ENCODE assay signal across 8 mouse cellular contexts in the genomic region with DNA sequence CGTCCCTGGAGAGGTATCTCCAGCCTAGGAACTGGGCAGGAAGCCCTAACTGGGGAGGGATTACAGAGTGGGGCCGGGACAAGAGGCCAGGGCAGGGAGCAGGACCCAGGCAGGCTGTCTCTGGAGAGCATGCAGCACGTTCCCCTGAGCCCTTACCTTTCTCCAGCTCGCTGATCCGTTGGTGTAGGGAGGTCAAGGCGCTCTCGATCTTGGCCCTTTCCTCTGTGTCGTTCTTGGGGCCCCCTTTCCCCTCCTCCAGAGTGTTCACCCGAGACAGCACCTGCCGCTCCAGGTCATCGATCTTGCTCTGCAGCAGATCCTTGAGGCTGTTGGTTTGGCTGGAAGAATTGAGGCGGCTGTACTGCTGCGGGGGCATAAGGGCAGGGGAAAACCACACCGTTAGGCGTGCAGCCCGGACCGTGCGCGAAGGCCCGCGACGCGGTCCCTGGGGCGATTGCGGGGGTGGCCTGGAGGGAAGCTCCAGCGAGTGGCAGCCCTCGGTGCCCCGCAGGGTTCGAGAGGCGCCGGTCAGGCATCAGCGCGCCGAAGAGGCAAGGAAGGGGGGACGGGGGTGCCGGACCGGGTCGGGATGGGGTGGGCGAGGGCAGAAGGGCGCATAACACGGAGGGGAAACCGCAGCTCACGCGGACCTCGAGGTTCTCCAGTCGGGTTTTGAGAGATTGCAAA. TPM values are rescaled to one million over a fixed set of nuclear protein-coding genes. Genes with fewer than 3 reads are reported as not detected.
DNase-seq lines count a peak whose midpoint lies in the region; ATAC-seq and TF ChIP-seq lines count a peak whose summit lies in the region.

No protein-coding gene starts in this region.

- TF ChIP-seq EP300 in liver, postnatal 0 days (IDR thresholded peaks at IDR 0.05; ENCODE audit: low read depth) = no peak

- peaks cover 24% of the 10 kb centered on the region for H3K79me2 ChIP-seq in C2C12 (ENCODE audit: control insufficient read depth, insufficient read depth)

- peaks cover 1% of the 10 kb centered on the region for H3K79me3 ChIP-seq in C2C12 (ENCODE audit: low read depth)

- peaks cover 7% of the 10 kb centered on the region for H3K27me3 ChIP-seq in C2C12 (ENCODE audit: control insufficient read depth, insufficient read depth, insufficient read length)
- peaks cover 100% of the 10 kb centered on the region for H3K27me3 ChIP-seq in embryonic facial prominence, embryonic 10.5 days (replicated peaks; ENCODE audit: low read depth, poor library complexity, severe bottlenecking)
- peaks cover 82% of the 10 kb centered on the region for H3K27me3 ChIP-seq in heart, embryonic 16.5 days (ENCODE audit: control insufficient read depth, insufficient read depth, low read length)
- peaks cover 78% of the 10 kb centered on the region for H3K27me3 ChIP-seq in liver, postnatal 0 days (ENCODE audit: insufficient read depth, low read length)

- no peak for TF ChIP-seq CTCF in C2C12 (IDR thresholded peaks at IDR 0.05; ENCODE audit: control insufficient read depth, insufficient read depth, insufficient read length)
- no peak for TF ChIP-seq CTCF in liver, postnatal 0 days (IDR thresholded peaks at IDR 0.05; ENCODE audit: low read depth)

- H3K27ac ChIP-seq in embryonic facial prominence, embryonic 10.5 days (replicated peaks) = peak overlapping the region; percentile 52; the same call in 1 of the 2 replicates
- H3K27ac ChIP-seq in heart, embryonic 16.5 days (ENCODE audit: low read length) = no peak overlapping the region
- no peak overlapping the region for H3K27ac ChIP-seq in liver, postnatal 0 days (ENCODE audit: low read depth)

- no peaks in the 10 kb centered on the region for H3K36me3 ChIP-seq in C2C12 (ENCODE audit: control insufficient read depth, insufficient read depth)
- no peaks in the 10 kb centered on the region for H3K36me3 ChIP-seq in embryonic facial prominence, embryonic 10.5 days (replicated peaks)
- H3K36me3 ChIP-seq in heart, embryonic 16.5 days (ENCODE audit: control insufficient read depth, insufficient read depth) = no peaks in the 10 kb centered on the region
- no peaks in the 10 kb centered on the region for H3K36me3 ChIP-seq in liver, postnatal 0 days (replicated peaks; ENCODE audit: insufficient read depth, low read length)

- peak overlapping the region; percentile 70 for H3K9ac ChIP-seq in heart, embryonic 16.5 days (ENCODE audit: low read length)
- H3K9ac ChIP-seq in liver, postnatal 0 days (replicated peaks) = no peak overlapping the region

- H3K4me2 ChIP-seq in heart, embryonic 16.5 days (ENCODE audit: low read depth, low read length) = peak overlapping the region; percentile 99
- peak overlapping the region; percentile 79 for H3K4me2 ChIP-seq in liver, postnatal 0 days (ENCODE audit: low read depth, low read length)

- H3K9me3 ChIP-seq in embryonic facial prominence, embryonic 10.5 days = no peaks in the 10 kb centered on the region
- no peaks in the 10 kb centered on the region for H3K9me3 ChIP-seq in heart, embryonic 16.5 days (replicated peaks; ENCODE audit: control insufficient read depth, low read length)
- no peaks in the 10 kb centered on the region for H3K9me3 ChIP-seq in liver, postnatal 0 days (ENCODE audit: low read length)

- peaks cover 62% of the 10 kb centered on the region for H3K4me1 ChIP-seq in embryonic facial prominence, embryonic 10.5 days
- peaks cover 39% of the 10 kb centered on the region for H3K4me1 ChIP-seq in heart, embryonic 16.5 days (ENCODE audit: control insufficient read depth, insufficient read depth, low read length)
- H3K4me1 ChIP-seq in liver, postnatal 0 days (ENCODE audit: insufficient read depth) = peaks cover 31% of the 10 kb centered on the region

- H3ac ChIP-seq in C2C12 (ENCODE audit: control insufficient read depth, insufficient read length, low read depth) = peak overlapping the region; percentile 49

- peak overlapping the region; percentile 43 for H3K4me3 ChIP-seq in C2C12 (ENCODE audit: insufficient read depth, poor library complexity, severe bottlenecking)
- peak overlapping the region; percentile 67 for H3K4me3 ChIP-seq in embryonic facial prominence, embryonic 10.5 days
- H3K4me3 ChIP-seq in heart, embryonic 16.5 days (ENCODE audit: low read length) = peak overlapping the region; percentile 66
- H3K4me3 ChIP-seq in liver, postnatal 0 days (ENCODE audit: low read depth, low read length) = peak overlapping the region; percentile 51

- no peak for ATAC-seq in heart, embryonic 16.5 days (replicated peaks; ENCODE audit: extremely low read depth, insufficient read depth, low FRiP score)
- no peak for ATAC-seq in liver, postnatal 0 days

- DNase-seq in adrenal gland, adult 18-20 months (ENCODE audit: low spot score in 2 of 2) = peak; percentile 30 to 32
- no peak for DNase-seq in adrenal gland, postnatal 25 days
- DNase-seq in embryonic facial prominence, embryonic 10.5 days (ENCODE audit: low spot score) = no peak
- no peak for DNase-seq in liver, postnatal 0 days
- DNase-seq in yolk sac, embryonic 10.5 days (ENCODE audit: low spot score) = no peak
- DNase-seq in right cerebral cortex, postnatal 10 days (ENCODE audit: low spot score in 2 of 2) = no peak

- WGBS in embryonic facial prominence, embryonic 10.5 days = under 1% methylated on average over 46 of the region's 46 CpGs
- WGBS in heart, embryonic 16.5 days = under 1% methylated on average over 46 of the region's 46 CpGs
- 3% methylated on average over 42 of the region's 46 CpGs for WGBS in liver, postnatal 0 days (ENCODE audit: insufficient replicate concordance)

TF ChIP-seq in C2C12, 6 proteins besides CTCF, POLR2A, EP300 and RAD21:
- TF ChIP-seq MAX (IDR thresholded peaks at IDR 0.05) = no peak
- no peak for TF ChIP-seq MYOD1 (IDR thresholded peaks at IDR 0.05; ENCODE audit: control insufficient read depth, insufficient read length, low read depth)
- TF ChIP-seq CEBPB (IDR thresholded peaks at IDR 0.05; ENCODE audit: low read depth) = no peak
- no peak for TF ChIP-seq USF1 (IDR thresholded peaks at IDR 0.05; ENCODE audit: low read depth)
- TF ChIP-seq MYOG (IDR thresholded peaks at IDR 0.05; ENCODE audit: control insufficient read depth, extremely low read depth, insufficient read length) = no peak
- no peak for TF ChIP-seq FOSL1 (IDR thresholded peaks at IDR 0.05; ENCODE audit: insufficient read depth, low read length, poor library complexity, severe bottlenecking)
TF ChIP-seq in C2C12: peak in this region for 0.

RNA-seq across cellular contexts. Expression of a gene that starts 0.9 kb away (rescaled TPM):
- 1 to 10 TPM; 2.7 to 4.6 TPM for total RNA-seq in adrenal gland, adult 18-20 months (2021)
- 2.1 and 2.9 TPM in 2 replicates for total RNA-seq in adrenal gland, postnatal 25 days (2021)
- polyA plus RNA-seq in C2C12 (2012; fragmentation: generic; extraction: Trizol) = 30.2 TPM
- 1.9 and 2.6 TPM in 2 replicates for polyA plus RNA-seq in embryonic facial prominence, embryonic 10.5 days (2016; fragmentation: Nextera tagmentation; extraction: Ambion mirVana)
- polyA plus RNA-seq in heart, embryonic 16.5 days (2015; fragmentation: Nextera tagmentation; extraction: Ambion mirVana) = 0.69 and 0.74 TPM in 2 replicates
- polyA plus RNA-seq in liver, postnatal 0 days (2015; fragmentation: Nextera tagmentation; extraction: Ambion mirVana) = 0.04 TPM in 1 of 2 replicates, not detected in the other

RNA-seq across cellular contexts. Expression of a gene that starts 55.5 kb away (rescaled TPM):
- 10 to 100 TPM; 14.4 to 15.6 TPM for total RNA-seq in adrenal gland, adult 18-20 months (2021)
- 18.7 and 28.9 TPM in 2 replicates for total RNA-seq in adrenal gland, postnatal 25 days (2021)
- 18.4 TPM for polyA plus RNA-seq in C2C12 (2012; fragmentation: generic; extraction: Trizol)
- 21.1 and 21.2 TPM in 2 replicates for polyA plus RNA-seq in embryonic facial prominence, embryonic 10.5 days (2016; fragmentation: Nextera tagmentation; extraction: Ambion mirVana)
- polyA plus RNA-seq in heart, embryonic 16.5 days (2015; fragmentation: Nextera tagmentation; extraction: Ambion mirVana) = 9.6 and 11.1 TPM in 2 replicates
- polyA plus RNA-seq in liver, postnatal 0 days (2015; fragmentation: Nextera tagmentation; extraction: Ambion mirVana) = 5.2 and 6.4 TPM in 2 replicates

RNA-seq across cellular contexts. Expression of a gene that starts 56.1 kb away (rescaled TPM):
- 10 to 100 TPM; 44.4 to 50.2 TPM for total RNA-seq in adrenal gland, adult 18-20 months (2021)
- total RNA-seq in adrenal gland, postnatal 25 days (2021) = 50.8 and 62.6 TPM in 2 replicates
- 34.8 TPM for polyA plus RNA-seq in C2C12 (2012; fragmentation: generic; extraction: Trizol)
- 14.4 and 15.7 TPM in 2 replicates for polyA plus RNA-seq in embryonic facial prominence, embryonic 10.5 days (2016; fragmentation: Nextera tagmentation; extraction: Ambion mirVana)
- 7.0 and 7.7 TPM in 2 replicates for polyA plus RNA-seq in heart, embryonic 16.5 days (2015; fragmentation: Nextera tagmentation; extraction: Ambion mirVana)
- polyA plus RNA-seq in liver, postnatal 0 days (2015; fragmentation: Nextera tagmentation; extraction: Ambion mirVana) = 3.1 TPM in 2 replicates

Comparison
In these comparisons a context has a peak if more than half of its experiments do, and no peak if none do; other contexts are left out.
1. DNase-seq: peak in adrenal gland, adult 18-20 months (2 of 2); none in adrenal gland, postnatal 25 days (single experiment), embryonic facial prominence, embryonic 10.5 days (single experiment), liver, postnatal 0 days (single experiment), yolk sac, embryonic 10.5 days (single experiment) and right cerebral cortex, postnatal 10 days (0 of 2).
2. Peak in every context shown above with its lines, with median percentiles within 50 percentile points of each other: H3K4me3 ChIP-seq.